Mouse (Mus musculus) liver, postnatal 0 days (tissue): ENCODE results near the gene Tcf20. TPM values are rescaled to one million over a fixed set of nuclear protein-coding genes. Genes with fewer than 3 reads are reported as not detected.
A peak's percentile ranks its signal among the peaks of the same experiment; 100 is the strongest.
"Not testable (repeated sequence)": the region's sequence is repeated elsewhere in the genome, so short reads cannot be mapped to it uniquely, and the experiment has no call there.

Experiments
- ATAC-seq: fragments of 200-750 bp; cut with Nextera tagmentation; 2 replicates; pipeline ENCODE4 v1.8.0; 2017; ENCODE audit warnings: mild to moderate bottlenecking, moderate library complexity
- DNase-seq: peaks from one replicate; pipeline ENCODE4 v3.0.0-alpha.2; 2016
- H3K27ac ChIP-seq: fragments of 300-500 bp; sonication (generic); 2 replicates; pipeline ENCODE4 v1.5.1; 2014; ENCODE audit warnings: antibody characterized with exemption, moderate library complexity, mild to moderate bottlenecking, low read depth
- H3K27me3 ChIP-seq: fragments of 300-500 bp; sonication (generic); 2 replicates; pipeline ENCODE4 v1.6.1; 2014; ENCODE audit warnings: low read length, control low read depth, mixed read lengths; ENCODE audit not compliant: insufficient read depth
- H3K36me3 ChIP-seq: fragments of 300-500 bp; sonication (generic); replicated peaks from 2 replicates; pipeline ENCODE4 v1.6.1; 2014; ENCODE audit warnings: mild to moderate bottlenecking, control low read depth, low read length, moderate library complexity, mixed read lengths; ENCODE audit not compliant: insufficient read depth
- H3K4me1 ChIP-seq: fragments of 300-500 bp; sonication (generic); 2 replicates; pipeline ENCODE4 v1.6.1; 2014; ENCODE audit warnings: antibody characterized with exemption, mild to moderate bottlenecking, control low read depth; ENCODE audit not compliant: insufficient read depth
- H3K4me2 ChIP-seq: fragments of 300-500 bp; sonication (generic); 2 replicates; pipeline ENCODE4 v1.6.1; 2014; ENCODE audit warnings: low read depth, mild to moderate bottlenecking, low read length, moderate library complexity, mixed read lengths
- H3K4me3 ChIP-seq: fragments of 300-500 bp; sonication (generic); 2 replicates; pipeline ENCODE4 v1.5.1; 2014; ENCODE audit warnings: low read depth, low read length
- H3K9ac ChIP-seq: fragments of 300-500 bp; sonication (generic); replicated peaks from 2 replicates; pipeline ENCODE4 v1.6.1; 2014; ENCODE audit warnings: mild to moderate bottlenecking, moderate library complexity
- H3K9me3 ChIP-seq: fragments of 300-500 bp; sonication (generic); 2 replicates; pipeline ENCODE4 v1.6.1; 2016; ENCODE audit warnings: mild to moderate bottlenecking, control low read depth, low read length, mixed read lengths
- CTCF ChIP-seq: sonication (generic); IDR thresholded peaks from 2 replicates; pipeline ENCODE4 v1.5.1; 2016; ENCODE audit warnings: antibody characterized with exemption, low read depth
- EP300 ChIP-seq: IDR thresholded peaks from 2 replicates; pipeline ENCODE4 v1.6.1; 2016; ENCODE audit warnings: antibody characterized with exemption, low read depth, mild to moderate bottlenecking
- WGBS: fragments of 180-500 bp; shearing (Covaris S2); extraction: QIAGEN DNeasy Blood & Tissue Kit; methylation state at CpG from one replicate; pipeline ENCODE4 v1.1.7; 2014; ENCODE audit not compliant: insufficient replicate concordance; 5-methylcytosine and 5-hydroxymethylcytosine counted together
- microRNA-seq: library from miRNA; unstranded; fragments of <30 nt; microRNA quantifications from one replicate; pipeline ENCODE4, GENCODE M21; 2016
- polyA plus RNA-seq: library from polyadenylated mRNA; unstranded; fragments of >200 nt; fragmentation: Nextera tagmentation; extraction: Ambion mirVana; gene quantifications from 2 replicates; pipeline ENCODE4 v1.2.1, GENCODE M21; 2015

The Tcf20 gene
- polyA plus RNA-seq, 1 experiment from 2014 or later = 1.8 TPM

GRCm38 (mm10) chr15:82784581-82784980, 203.1 kb downstream of the Tcf20 start:
- no peak for DNase-seq
- no peaks in the 10 kb centered on the region for H3K36me3 ChIP-seq
- H3K27ac ChIP-seq = no peak overlapping the region
- no peak overlapping the region for H3K9ac ChIP-seq
- TF ChIP-seq CTCF (no peak), EP300 (peak; percentile 45; the same call in 1 of the 2 replicates)
- H3K9me3 ChIP-seq = no peaks in the 10 kb centered on the region
- peak; percentile 35; the same call in 1 of the 2 replicates for ATAC-seq
- H3K4me1 ChIP-seq = peaks cover 3% of the 10 kb centered on the region; the same call in 1 of the 2 replicates
- H3K4me3 ChIP-seq = no peak overlapping the region
- 62% methylated on average over 1 of the region's 1 CpGs for WGBS
- no peaks in the 10 kb centered on the region for H3K27me3 ChIP-seq
- no peak overlapping the region for H3K4me2 ChIP-seq

GRCm38 (mm10) chr15:82783800-82784199, 203.9 kb downstream of the Tcf20 start:
- Histone ChIP-seq H3K27ac (no peak overlapping the region), H3K9me3 (no peaks in the 10 kb centered on the region), H3K4me3 (no peak overlapping the region), H3K4me2 (no peak overlapping the region), H3K9ac (no peak overlapping the region), H3K4me1 (peaks cover 3% of the 10 kb centered on the region; the same call in 1 of the 2 replicates), H3K27me3 (no peaks in the 10 kb centered on the region), H3K36me3 (no peaks in the 10 kb centered on the region)
- DNase-seq (no peak), ATAC-seq (no peak)
- 52% methylated on average over 1 of the region's 1 CpGs for WGBS
- no peak for TF ChIP-seq EP300
- no peak for TF ChIP-seq CTCF

GRCm38 (mm10) chr15:82777856-82778255, 209.8 kb downstream of the Tcf20 start:
- H3K27ac ChIP-seq, H3K9me3 ChIP-seq, H3K4me2 ChIP-seq, ATAC-seq, H3K4me1 ChIP-seq, H3K4me3 ChIP-seq, DNase-seq, H3K36me3 ChIP-seq, H3K9ac ChIP-seq, H3K27me3 ChIP-seq: not testable (repeated sequence)
- WGBS = 73% methylated on average over 5 of the region's 5 CpGs

- Histone ChIP-seq H3K4me1 (peaks cover 6% of the 10 kb centered on the region; the same call in 1 of the 2 replicates), H3K4me2 (no peak overlapping the region)
- ATAC-seq = peak; percentile 58
These were observed 221.7 kb downstream of the Tcf20 start for GRCm38 (mm10) chr15:82765943-82766342.

GRCm38 (mm10) chr15:82764881-82765280, 222.8 kb downstream of the Tcf20 start:
- no peaks in the 10 kb centered on the region for H3K36me3 ChIP-seq
- no peaks in the 10 kb centered on the region for H3K9me3 ChIP-seq
- no peak overlapping the region for H3K27ac ChIP-seq
- no peak overlapping the region for H3K4me3 ChIP-seq
- no peak for DNase-seq
- peaks cover 6% of the 10 kb centered on the region; the same call in 1 of the 2 replicates for H3K4me1 ChIP-seq
- no peak overlapping the region for H3K4me2 ChIP-seq
- no peaks in the 10 kb centered on the region for H3K27me3 ChIP-seq
- WGBS = 71% methylated on average over 6 of the region's 6 CpGs
- H3K9ac ChIP-seq = no peak overlapping the region
- no peak for ATAC-seq
- TF ChIP-seq EP300 (no peak), CTCF (no peak)

More at GRCm38 (mm10) chr15:82765943-82766342, 221.7 kb downstream of the Tcf20 start:
- H3K9ac ChIP-seq = no peak overlapping the region
- no peaks in the 10 kb centered on the region for H3K27me3 ChIP-seq
- H3K4me3 ChIP-seq = no peak overlapping the region
- DNase-seq = no peak
- H3K36me3 ChIP-seq = no peaks in the 10 kb centered on the region
- peak overlapping the region; percentile 22; the same call in 1 of the 2 replicates for H3K27ac ChIP-seq
- TF ChIP-seq CTCF (no peak), EP300 (no peak)
- WGBS = 70% methylated on average over 2 of the region's 2 CpGs
- no peaks in the 10 kb centered on the region for H3K9me3 ChIP-seq

GRCm38 (mm10) chr15:82763631-82764420, 223.8 kb downstream of the Tcf20 start, which contains the start of gene Cyp2d40:
Gene Cyp2d40, minus strand, starts transcription at chr15:82764183.
- no peaks in the 10 kb centered on the region for H3K9me3 ChIP-seq
- peaks cover 6% of the 10 kb centered on the region; the same call in 1 of the 2 replicates for H3K4me1 ChIP-seq
- WGBS = 82% methylated on average over 9 of the region's 9 CpGs
- no peak within 1 kb of the TSS for H3K4me2 ChIP-seq
- H3K36me3 ChIP-seq = no peaks in the 10 kb centered on the region
- TF ChIP-seq CTCF (no peak), EP300 (no peak)
- no peaks in the 10 kb centered on the region for H3K27me3 ChIP-seq
- DNase-seq (no peak), ATAC-seq (peak; percentile 85)
- H3K9ac ChIP-seq = no peak within 1 kb of the TSS
- H3K4me3 ChIP-seq = no peak within 1 kb of the TSS
- H3K27ac ChIP-seq = 0 out of 2 replicates have a peak within 1 kb of the TSS, but pooled peaks have one; percentile 18

Small RNA genes within 50 kb of the gene (microRNA-seq; reads per million reads assigned to microRNA genes)
- gene Gm27618 (not detected), gene Mir3080 (2.0 reads per million)

Other genes starting within 250 kb of the Tcf20 start
- gene Cyp2d40, start 223.7 kb downstream of the Tcf20 start, polyA plus RNA-seq = 0.83 and 1.3 TPM in 2 replicates
- 615 and 644 TPM in 2 replicates for gene Cyp2d26, start 193.6 kb downstream of the Tcf20 start, polyA plus RNA-seq
- gene Nfam1, start 45.4 kb upstream of the Tcf20 start, polyA plus RNA-seq = 9.4 and 10.4 TPM in 2 replicates
- gene Serhl, start 101.6 kb upstream of the Tcf20 start, polyA plus RNA-seq = 24.2 and 24.3 TPM in 2 replicates
- gene Rrp7a, start 134.9 kb upstream of the Tcf20 start, polyA plus RNA-seq = 15.2 and 16.0 TPM in 2 replicates
- gene Poldip3, start 161.5 kb upstream of the Tcf20 start, polyA plus RNA-seq = 30.2 and 32.5 TPM in 2 replicates
- gene Cyb5r3, start 184.7 kb upstream of the Tcf20 start, polyA plus RNA-seq = 89.1 and 94.2 TPM in 2 replicates